In genomic region chr8:117536862-117537261, GRCm38 (mm10) we compare ENCODE assay signal across 1 mouse cellular context.
TF ChIP-seq lines count a peak whose summit lies in the region.

No protein-coding gene starts in this region.

TF ChIP-seq in CH12.LX, 34 proteins besides CTCF, POLR2A, EP300 and RAD21 (continued from another document):
- TF ChIP-seq IRF4 (IDR thresholded peaks at IDR 0.05; ENCODE audit: low read depth, low read length) = peak; percentile 97
- TF ChIP-seq USF1 (IDR thresholded peaks at IDR 0.05; ENCODE audit: low read depth, low read length) = no peak
- peak; percentile 78 for TF ChIP-seq MYC (IDR thresholded peaks at IDR 0.05; ENCODE audit: low read depth, low read length)
- TF ChIP-seq BHLHE40 (IDR thresholded peaks at IDR 0.05; ENCODE audit: low read depth, low read length) = peak; percentile 89
